Mouse (Mus musculus) megakaryocyte, embryonic 14.5 days (primary cell): ENCODE results near the gene Tenm4. TPM values are rescaled to one million over a fixed set of nuclear protein-coding genes. Genes with fewer than 3 reads are reported as not detected.

ENCODE experiments used
- H3K27me3 ChIP-seq: replicated peaks from 2 replicates; pipeline ENCODE3; 2012; ENCODE audit warnings: inconsistent platforms
- H3K36me3 ChIP-seq: replicated peaks from 2 replicates; pipeline ENCODE3; 2012; ENCODE audit warnings: low read length, inconsistent platforms, mixed read lengths
- H3K4me1 ChIP-seq: 2 replicates; pipeline ENCODE4 v1.6.1; 2012; ENCODE audit warnings: inconsistent platforms
- H3K4me3 ChIP-seq: replicated peaks from 2 replicates; pipeline ENCODE3; 2012; ENCODE audit warnings: moderate library complexity, mild to moderate bottlenecking, inconsistent platforms
- H3K9me3 ChIP-seq: 2 replicates; pipeline ENCODE4 v1.6.1; 2012; ENCODE audit warnings: inconsistent platforms
- FLI1 ChIP-seq: IDR thresholded peaks from 2 replicates; pipeline ENCODE4 v1.6.1; 2012; ENCODE audit warnings: low read length, inconsistent platforms, mixed read lengths
- GATA1 ChIP-seq: IDR thresholded peaks from 3 replicates; pipeline ENCODE4 v1.6.1; 2012; ENCODE audit warnings: mixed read lengths, low read length, inconsistent platforms, borderline replicate concordance
- polyA plus RNA-seq: library from polyadenylated mRNA; stranded (reverse); fragments of >175 nt; gene quantifications from 2 replicates; pipeline ENCODE4 v1.2.3, GENCODE M21; 2012; ENCODE audit warnings: low replicate concordance; ENCODE audit not compliant: insufficient read depth

Tenm4 gene
- polyA plus RNA-seq, 1 experiment = not detected

DNA sequence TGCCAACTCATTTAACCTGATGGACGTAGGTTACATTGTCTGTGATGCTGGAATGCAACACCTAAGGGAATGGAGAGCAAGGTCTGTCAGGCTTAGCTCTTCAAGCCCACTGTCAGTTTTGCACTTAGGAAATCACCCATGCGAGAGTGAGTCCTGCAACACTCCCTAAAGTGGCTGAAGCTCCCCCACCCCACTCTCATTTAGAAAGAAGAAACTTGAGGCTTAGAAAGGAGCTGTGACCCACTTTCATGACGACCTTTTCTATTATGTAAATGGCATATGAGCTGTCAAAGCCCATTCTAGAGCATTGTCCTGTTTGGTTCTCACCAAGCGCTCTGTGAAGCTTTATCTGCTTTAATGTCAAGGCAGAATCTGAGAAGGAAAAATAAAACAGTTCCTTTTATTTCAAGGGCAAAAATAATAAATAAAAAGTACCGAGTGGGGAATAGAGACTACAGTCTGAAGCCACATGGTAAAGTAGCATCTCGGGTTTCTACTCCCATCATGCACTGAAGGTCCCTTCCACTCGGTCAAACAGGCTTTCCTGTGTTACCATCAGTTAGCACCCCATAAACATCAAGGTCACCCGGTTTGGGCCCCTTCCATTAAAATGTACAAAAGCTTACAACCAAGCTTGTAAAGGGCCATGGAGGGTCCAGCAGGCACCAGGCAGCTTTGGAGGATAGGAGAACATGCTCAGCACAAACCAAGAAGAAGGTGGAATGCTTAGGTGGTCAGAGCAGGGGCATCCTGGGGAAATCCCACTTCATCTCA is 621.6 kb downstream of the Tenm4 start:
- Histone ChIP-seq H3K9me3 (no peaks in the 10 kb centered on the region), H3K4me1 (peaks cover 3% of the 10 kb centered on the region; the same call in 1 of the 2 replicates), H3K4me3 (no peak overlapping the region), H3K36me3 (no peaks in the 10 kb centered on the region), H3K27me3 (peaks cover 12% of the 10 kb centered on the region)
- TF ChIP-seq GATA1 (no peak), FLI1 (no peak)

DNA sequence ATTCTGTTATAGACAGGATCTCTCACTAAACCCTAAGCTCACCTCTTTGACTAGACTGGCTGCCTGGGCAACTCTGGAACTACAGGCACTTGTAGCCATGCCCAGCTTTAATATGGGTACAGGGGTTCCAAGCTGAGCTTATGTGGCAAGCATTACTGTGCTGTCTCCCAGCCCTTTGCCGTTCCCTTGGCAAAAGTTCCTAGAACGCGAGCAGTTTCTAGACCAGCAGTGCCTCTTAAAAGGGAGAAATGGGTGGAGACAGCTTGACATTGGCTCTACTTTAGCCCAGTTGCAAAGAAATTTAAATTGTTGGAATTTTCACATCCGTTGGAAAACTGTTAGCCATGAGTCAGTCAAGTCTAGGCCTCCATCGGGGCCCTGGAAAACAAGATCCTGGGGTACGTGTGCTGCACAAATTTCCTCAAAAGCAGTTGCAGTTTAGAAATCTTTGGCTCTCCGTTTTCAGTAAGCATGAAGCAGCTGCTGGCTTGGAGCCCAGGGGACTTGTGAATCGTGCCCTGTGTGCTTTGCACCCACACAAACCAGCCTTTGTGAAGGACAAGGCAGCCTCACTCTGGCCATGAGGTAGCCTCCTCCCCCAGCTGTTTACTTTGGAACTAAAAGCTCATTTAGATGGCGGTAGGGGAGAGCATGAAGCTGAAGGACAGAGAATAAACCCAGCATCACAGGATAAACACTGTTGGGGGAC is 625.1 kb downstream of the Tenm4 start:
- Histone ChIP-seq H3K27me3 (peaks cover 9% of the 10 kb centered on the region), H3K4me3 (no peak overlapping the region), H3K4me1 (no peaks in the 10 kb centered on the region), H3K9me3 (no peaks in the 10 kb centered on the region), H3K36me3 (no peaks in the 10 kb centered on the region)
- TF ChIP-seq FLI1 = no peak
- TF ChIP-seq GATA1 = no peak

DNA sequence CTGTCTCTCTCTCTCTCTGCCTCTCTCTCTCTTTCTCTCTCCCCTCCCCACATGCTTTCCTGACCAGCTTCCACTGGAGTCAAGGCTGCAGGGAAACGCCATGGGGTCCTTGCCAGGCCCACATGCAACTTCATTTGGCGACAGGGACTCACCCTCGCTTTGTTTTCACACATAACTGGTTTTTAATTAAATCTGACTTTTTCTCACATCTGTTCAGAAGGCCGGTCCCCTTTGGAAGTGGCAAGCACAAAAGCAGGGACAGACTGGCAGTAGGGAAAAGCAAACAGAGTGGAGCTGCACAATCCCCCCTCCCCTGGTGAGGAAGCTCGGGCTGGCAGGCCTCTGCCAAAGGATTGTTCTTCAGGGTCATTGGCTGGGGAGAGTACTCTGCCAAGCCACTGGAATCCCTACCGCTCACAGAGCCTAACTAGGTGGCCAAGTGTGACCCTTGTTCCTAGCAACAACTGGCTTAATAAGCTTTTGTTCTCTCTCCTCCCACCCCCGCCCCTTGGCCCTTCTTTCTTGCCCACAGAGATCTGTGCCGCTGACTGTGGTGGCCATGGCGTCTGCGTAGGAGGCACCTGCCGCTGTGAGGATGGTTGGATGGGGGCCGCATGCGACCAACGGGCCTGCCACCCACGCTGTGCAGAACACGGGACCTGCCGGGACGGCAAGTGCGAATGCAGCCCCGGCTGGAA is 625.9 kb downstream of the Tenm4 start:
- Histone ChIP-seq H3K9me3 (no peaks in the 10 kb centered on the region), H3K36me3 (no peaks in the 10 kb centered on the region), H3K27me3 (peaks cover 9% of the 10 kb centered on the region), H3K4me3 (no peak overlapping the region), H3K4me1 (no peaks in the 10 kb centered on the region)
- TF ChIP-seq GATA1 = no peak

DNA sequence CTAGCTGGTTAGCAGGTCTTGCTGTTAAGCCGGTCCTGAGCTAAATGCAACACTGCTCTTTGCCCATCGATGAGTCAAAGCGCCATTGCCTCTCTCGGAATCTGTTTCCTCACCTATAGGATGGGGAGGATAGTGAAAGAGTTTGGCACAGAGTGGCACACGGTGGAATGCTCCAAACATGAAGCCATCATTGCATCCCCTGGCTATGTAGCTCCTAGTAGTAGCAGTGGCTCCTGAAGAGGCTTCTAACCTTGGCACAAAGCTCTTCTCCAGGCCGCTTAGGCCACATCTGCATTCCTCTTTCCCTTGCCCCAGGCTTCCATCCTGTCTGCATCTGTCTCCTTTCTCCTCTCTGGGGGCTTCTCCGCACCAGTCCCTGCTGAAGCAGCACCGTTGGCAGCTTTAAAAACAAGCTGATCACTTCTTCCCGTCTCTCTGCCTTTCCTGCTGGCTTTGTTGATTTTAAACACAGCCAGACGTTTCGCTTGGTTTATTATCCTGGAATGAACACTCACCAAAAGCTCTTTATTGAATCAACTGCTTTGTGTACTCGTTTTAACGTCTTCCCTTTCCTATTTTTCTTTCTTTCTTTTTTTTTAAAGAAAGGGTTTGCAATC is 626.8 kb downstream of the Tenm4 start:
- Histone ChIP-seq H3K4me1 (no peaks in the 10 kb centered on the region), H3K9me3 (no peaks in the 10 kb centered on the region), H3K36me3 (no peaks in the 10 kb centered on the region), H3K4me3 (no peak overlapping the region), H3K27me3 (peaks cover 9% of the 10 kb centered on the region)
- TF ChIP-seq GATA1 (no peak), FLI1 (no peak)

DNA sequence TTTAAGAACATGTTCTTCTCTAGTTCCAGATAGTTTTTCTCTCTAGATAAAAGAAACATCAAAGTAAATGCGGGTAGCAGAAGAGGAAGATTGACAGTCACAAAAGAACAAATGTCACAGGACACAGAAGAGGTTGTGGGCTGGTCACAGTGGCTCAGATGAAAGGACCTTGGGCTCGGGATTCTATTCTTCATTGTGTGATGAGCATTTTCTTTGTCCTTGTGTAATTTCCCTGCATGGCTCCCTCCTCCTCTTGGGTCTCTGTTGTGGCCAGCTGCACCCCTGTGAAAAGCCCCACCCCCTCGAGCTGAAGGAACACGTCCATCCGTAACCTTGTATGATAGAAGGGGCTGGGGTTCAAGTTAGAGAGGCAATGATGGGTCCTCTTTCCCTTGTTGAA is 628.8 kb downstream of the Tenm4 start:
- no peaks in the 10 kb centered on the region for H3K4me1 ChIP-seq
- H3K4me3 ChIP-seq = no peak overlapping the region
- no peaks in the 10 kb centered on the region for H3K9me3 ChIP-seq
- TF ChIP-seq GATA1 (no peak), FLI1 (no peak)
- no peaks in the 10 kb centered on the region for H3K36me3 ChIP-seq
- H3K27me3 ChIP-seq = peaks cover 10% of the 10 kb centered on the region

DNA sequence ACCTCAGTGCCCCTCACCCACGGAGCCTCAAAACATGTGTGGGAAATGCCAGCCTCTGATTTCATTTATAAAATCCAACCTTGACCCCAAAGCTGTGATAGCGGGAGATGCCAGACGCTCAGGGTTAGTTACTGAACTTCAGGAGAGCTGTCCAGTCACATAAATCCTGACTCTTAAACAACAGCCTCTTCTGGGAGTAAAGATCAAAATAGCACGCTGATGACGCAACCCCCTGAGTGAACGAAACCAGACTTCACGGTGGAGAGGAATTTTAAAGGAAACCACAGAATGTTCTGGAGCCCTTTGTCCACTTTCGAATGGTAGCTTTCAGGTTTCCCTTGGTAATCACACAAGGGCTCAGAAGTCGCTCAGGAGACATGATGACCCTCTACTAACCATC is 630.3 kb downstream of the Tenm4 start:
- Histone ChIP-seq H3K36me3 (no peaks in the 10 kb centered on the region), H3K27me3 (peaks cover 10% of the 10 kb centered on the region), H3K4me3 (no peak overlapping the region), H3K9me3 (no peaks in the 10 kb centered on the region), H3K4me1 (0 out of 2 replicates have a peak, but pooled peaks cover under 1% of the 10 kb centered on the region)
- no peak for TF ChIP-seq GATA1
- no peak for TF ChIP-seq FLI1

DNA sequence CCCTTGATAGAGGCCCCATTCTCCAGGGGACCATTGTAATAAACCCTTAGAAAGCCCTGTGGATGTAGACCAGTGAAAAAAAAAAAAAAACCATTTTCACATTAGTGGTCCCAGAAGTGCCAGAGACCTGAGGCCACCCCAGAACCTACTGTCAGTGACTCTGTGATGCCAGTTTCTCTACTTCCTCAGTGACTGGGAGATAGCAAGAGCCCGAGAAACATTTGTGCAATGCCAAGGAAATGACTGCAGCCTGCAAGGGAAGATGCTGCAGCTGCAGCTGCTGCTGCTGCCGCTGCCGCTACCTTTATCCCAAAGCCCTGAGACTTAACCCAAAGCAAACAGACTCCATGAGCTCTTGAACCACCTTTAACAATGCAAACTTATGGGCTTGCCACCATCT is 631.2 kb downstream of the Tenm4 start:
- 0 out of 2 replicates have a peak, but pooled peaks cover 2% of the 10 kb centered on the region for H3K4me1 ChIP-seq
- H3K9me3 ChIP-seq = no peaks in the 10 kb centered on the region
- no peaks in the 10 kb centered on the region for H3K36me3 ChIP-seq
- no peak for TF ChIP-seq GATA1
- no peak for TF ChIP-seq FLI1
- peaks cover 8% of the 10 kb centered on the region for H3K27me3 ChIP-seq
- H3K4me3 ChIP-seq = no peak overlapping the region

DNA sequence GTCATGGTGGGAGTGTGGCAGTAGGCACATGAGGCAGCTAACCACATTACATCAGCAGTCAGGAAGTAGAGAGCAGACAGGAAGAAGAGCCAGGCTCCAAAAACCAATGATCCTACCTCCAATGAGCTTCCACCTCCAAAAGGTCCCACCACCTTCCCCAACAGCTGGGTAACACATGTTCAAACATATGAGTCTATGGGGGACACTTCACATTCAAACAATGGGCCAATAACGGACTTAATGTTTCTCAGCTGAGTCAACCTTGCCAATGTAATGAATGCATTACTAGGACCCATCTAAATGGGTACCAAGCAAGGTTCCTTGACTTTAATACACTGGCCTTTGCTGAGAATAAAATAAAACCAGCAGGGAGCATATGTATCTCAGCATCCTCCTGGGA is 635.5 kb downstream of the Tenm4 start:
- Histone ChIP-seq H3K36me3 (no peaks in the 10 kb centered on the region), H3K9me3 (no peaks in the 10 kb centered on the region), H3K27me3 (peaks cover 3% of the 10 kb centered on the region), H3K4me1 (0 out of 2 replicates have a peak, but pooled peaks cover 2% of the 10 kb centered on the region), H3K4me3 (no peak overlapping the region)
- TF ChIP-seq FLI1 (no peak), GATA1 (no peak)

DNA sequence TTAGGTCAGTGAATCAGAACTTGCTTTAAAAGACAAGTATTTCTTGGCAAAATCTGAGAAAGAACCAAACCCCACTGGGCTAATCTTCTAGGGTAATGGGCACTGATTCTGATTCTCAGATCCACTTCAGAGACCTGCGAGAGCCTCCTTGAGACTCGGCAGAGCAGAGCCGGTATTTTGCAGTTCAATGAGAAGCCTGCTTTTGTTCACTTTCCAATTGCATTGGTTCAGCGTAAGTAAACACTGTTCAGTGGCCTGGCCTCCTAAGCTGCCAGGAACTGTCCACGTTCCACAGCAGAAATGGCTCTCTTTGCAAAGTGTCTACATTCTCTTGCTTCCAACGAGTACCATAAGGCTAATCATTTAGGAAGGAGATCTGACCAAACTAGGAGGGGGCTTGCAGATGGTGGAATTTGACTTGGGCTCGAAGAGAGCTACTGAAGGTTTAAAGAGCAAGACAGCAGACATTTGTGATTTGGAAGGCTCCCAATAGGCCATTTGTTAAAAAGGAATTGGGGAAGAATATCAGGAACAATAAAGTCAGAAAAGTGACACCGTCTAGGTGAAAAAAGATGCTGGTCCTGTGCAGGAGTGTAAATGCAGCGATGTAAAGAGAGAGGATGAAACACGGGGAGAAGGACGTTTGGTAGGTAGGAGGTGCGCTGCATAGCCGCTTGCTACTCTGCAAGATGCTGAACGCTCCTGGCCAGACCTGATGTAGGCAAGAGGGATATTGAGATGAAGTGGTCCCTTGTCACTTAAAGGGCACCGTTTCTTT is 636.4 kb downstream of the Tenm4 start:
- H3K27me3 ChIP-seq = peaks cover 8% of the 10 kb centered on the region
- H3K9me3 ChIP-seq = no peaks in the 10 kb centered on the region
- TF ChIP-seq GATA1 (no peak), FLI1 (no peak)
- no peak overlapping the region for H3K4me3 ChIP-seq
- 0 out of 2 replicates have a peak, but pooled peaks cover 2% of the 10 kb centered on the region for H3K4me1 ChIP-seq
- H3K36me3 ChIP-seq = no peaks in the 10 kb centered on the region
